Mouse (Mus musculus) heart, embryonic 15.5 days (tissue): ENCODE data around the gene Dapk2. TPM values are rescaled to one million over a fixed set of nuclear protein-coding genes. Genes with fewer than 3 reads are reported as not detected.
A peak's percentile ranks its signal among the peaks of the same experiment; 100 is the strongest.

Source experiments
- ATAC-seq: fragments of 200-750 bp; cut with Nextera tagmentation; replicated peaks from 2 replicates; pipeline ENCODE4 v1.8.0; 2017; ENCODE audit warnings: low read depth, moderate TSS enrichment; ENCODE audit not compliant: insufficient number of reproducible peaks, insufficient read depth, low FRiP score
- H3K27ac ChIP-seq: fragments of 300-500 bp; sonication (generic); 2 replicates; pipeline ENCODE4 v1.5.1; 2015; ENCODE audit warnings: mild to moderate bottlenecking, inconsistent platforms
- H3K27me3 ChIP-seq: fragments of 300-500 bp; sonication (generic); 2 replicates; pipeline ENCODE4 v1.6.1; 2015; ENCODE audit warnings: inconsistent platforms
- H3K36me3 ChIP-seq: fragments of 300-500 bp; sonication (generic); 2 replicates; pipeline ENCODE4 v1.6.1; 2015; ENCODE audit warnings: mild to moderate bottlenecking, inconsistent platforms
- H3K4me1 ChIP-seq: fragments of 300-500 bp; sonication (generic); replicated peaks from 2 replicates; pipeline ENCODE4 v1.6.1; 2015; ENCODE audit warnings: inconsistent platforms
- H3K4me2 ChIP-seq: fragments of 300-500 bp; sonication (generic); 2 replicates; pipeline ENCODE4 v1.6.1; 2015; ENCODE audit warnings: inconsistent platforms, mild to moderate bottlenecking, moderate library complexity
- H3K4me3 ChIP-seq: fragments of 300-500 bp; sonication (generic); 2 replicates; pipeline ENCODE4 v1.5.1; 2015; ENCODE audit warnings: mild to moderate bottlenecking, inconsistent platforms
- H3K9ac ChIP-seq: fragments of 300-500 bp; sonication (generic); 2 replicates; pipeline ENCODE4 v1.6.1; 2015; ENCODE audit warnings: mild to moderate bottlenecking, inconsistent platforms
- H3K9me3 ChIP-seq: fragments of 300-500 bp; sonication (generic); replicated peaks from 2 replicates; pipeline ENCODE4 v1.6.1; 2016; ENCODE audit warnings: inconsistent platforms
- WGBS: fragments of 180-500 bp; shearing (Covaris S2); methylation state at CpG from one replicate; pipeline ENCODE4 v1.1.7; 2015; ENCODE audit warnings: mixed read lengths; 5-methylcytosine and 5-hydroxymethylcytosine counted together
- polyA plus RNA-seq: library from polyadenylated mRNA; unstranded; fragments of >200 nt; fragmentation: Nextera tagmentation; extraction: Ambion mirVana; gene quantifications from 2 replicates; pipeline ENCODE4 v1.2.1, GENCODE M21; 2015

Gene Dapk2
- polyA plus RNA-seq: 5.7 and 6.6 TPM in 2 replicates

DNA sequence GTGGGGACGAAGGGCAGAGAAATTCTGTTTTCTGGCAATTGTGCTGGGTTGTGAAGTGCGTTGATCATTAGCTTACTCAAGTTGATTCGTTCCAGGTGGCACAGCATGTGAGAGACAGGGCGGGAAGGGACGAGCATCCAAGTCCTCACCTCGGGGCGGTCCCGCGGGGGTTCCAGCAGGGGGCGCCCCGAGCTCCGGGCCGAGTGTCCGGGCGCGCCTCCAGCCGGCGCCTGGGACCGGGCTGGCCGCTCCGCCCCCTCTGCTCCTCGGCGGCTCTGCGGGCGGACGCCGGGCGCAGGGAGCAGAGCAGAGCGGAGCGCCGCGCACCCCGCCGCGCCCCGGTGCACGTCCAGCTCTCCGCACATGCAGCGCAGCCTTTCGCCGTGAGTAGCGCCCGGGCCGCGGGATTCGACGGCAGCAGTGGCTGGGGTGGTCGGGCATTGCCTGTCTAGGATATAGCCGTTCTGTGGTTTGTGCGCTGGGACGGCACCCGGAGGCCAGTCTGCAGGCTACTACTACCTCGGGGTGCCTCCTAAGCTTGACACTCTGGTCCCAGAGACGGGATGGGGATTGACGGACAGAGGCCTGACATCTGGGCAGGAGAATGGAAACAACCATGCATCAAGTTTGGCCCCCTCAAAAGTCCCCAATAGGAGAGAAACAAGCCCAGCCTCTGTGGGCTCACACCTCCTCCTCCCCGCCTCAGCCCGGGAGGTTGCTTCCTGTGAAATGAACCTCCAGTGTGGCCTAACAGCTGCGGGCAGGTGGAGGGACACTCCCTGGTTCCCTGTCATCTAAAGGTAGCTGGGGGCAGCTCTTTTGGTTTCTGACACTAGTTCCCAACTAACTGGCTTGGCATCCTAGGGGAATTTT is at the start of gene Dapk2:
Gene Dapk2 (plus strand): TSS at position 266 of the 873 bp plus-strand sequence.
- peak; percentile 77 for ATAC-seq
- Histone ChIP-seq H3K27me3 (peaks cover 24% of the 10 kb centered on the region), H3K9me3 (no peaks in the 10 kb centered on the region), H3K27ac (no peak within 1 kb of the TSS), H3K9ac (peak within 1 kb of the TSS; percentile 62), H3K36me3 (no peaks in the 10 kb centered on the region), H3K4me2 (peak within 1 kb of the TSS; percentile 90), H3K4me1 (peaks cover 12% of the 10 kb centered on the region), H3K4me3 (peak within 1 kb of the TSS; percentile 57)
- WGBS: 2% methylated on average over 46 of the region's 58 CpGs

DNA sequence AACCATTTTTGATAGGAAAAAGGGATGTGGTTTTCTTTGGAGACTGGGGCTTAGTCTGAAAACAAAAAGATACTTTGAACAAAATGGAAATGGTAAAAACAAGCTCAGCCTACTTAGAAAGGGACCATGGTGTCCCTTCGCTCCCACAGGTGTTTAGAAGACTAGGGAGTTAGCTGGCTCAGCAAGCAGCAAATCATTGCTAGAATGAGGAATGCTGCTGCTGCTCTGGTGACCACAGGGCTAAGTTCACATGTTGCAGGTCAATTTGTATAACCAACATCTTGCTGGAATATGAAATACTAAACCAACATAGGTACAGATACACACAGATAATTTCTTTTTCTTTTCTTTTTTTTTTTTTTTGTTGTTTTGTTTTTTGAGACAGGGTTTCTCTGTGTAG is 48.4 kb upstream of the Dapk2 start:
- no peak overlapping the region for H3K27ac ChIP-seq
- H3K9me3 ChIP-seq: no peaks in the 10 kb centered on the region
- H3K4me3 ChIP-seq: no peak overlapping the region
- H3K9ac ChIP-seq: no peak overlapping the region
- WGBS: 97% methylated on average over 1 of the region's 1 CpGs
- peaks cover 33% of the 10 kb centered on the region for H3K36me3 ChIP-seq
- H3K4me1 ChIP-seq: 0 out of 2 replicates have a peak, but pooled peaks cover 2% of the 10 kb centered on the region
- ATAC-seq: no peak
- H3K4me2 ChIP-seq: no peak overlapping the region
- no peaks in the 10 kb centered on the region for H3K27me3 ChIP-seq

DNA sequence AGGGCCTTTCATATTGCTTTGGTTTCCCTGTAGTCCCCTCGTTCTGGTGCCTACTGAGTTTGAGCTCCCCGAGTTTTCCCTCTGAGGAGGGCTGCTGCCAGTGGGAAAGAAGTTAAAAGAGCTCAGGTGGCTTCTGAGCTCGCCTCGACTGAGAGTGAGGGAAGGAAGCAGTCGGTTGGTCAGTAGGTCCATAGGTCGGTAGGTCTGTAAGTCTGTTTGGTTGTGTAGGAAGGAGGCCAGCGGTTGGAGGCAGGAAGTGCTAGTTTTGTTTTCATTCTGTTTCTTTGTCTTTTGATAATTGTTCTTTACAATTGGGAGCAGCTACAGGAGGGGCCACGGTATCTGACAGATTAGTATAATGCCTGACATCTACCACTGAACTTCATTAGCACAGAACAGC is 47.9 kb upstream of the Dapk2 start:
- 0 out of 2 replicates have a peak, but pooled peaks cover 2% of the 10 kb centered on the region for H3K4me1 ChIP-seq
- no peaks in the 10 kb centered on the region for H3K9me3 ChIP-seq
- no peak overlapping the region for H3K4me3 ChIP-seq
- WGBS: 72% methylated on average over 8 of the region's 8 CpGs
- H3K9ac ChIP-seq: no peak overlapping the region
- peaks cover 28% of the 10 kb centered on the region for H3K36me3 ChIP-seq
- H3K4me2 ChIP-seq: no peak overlapping the region
- ATAC-seq: no peak
- H3K27ac ChIP-seq: no peak overlapping the region
- no peaks in the 10 kb centered on the region for H3K27me3 ChIP-seq

DNA sequence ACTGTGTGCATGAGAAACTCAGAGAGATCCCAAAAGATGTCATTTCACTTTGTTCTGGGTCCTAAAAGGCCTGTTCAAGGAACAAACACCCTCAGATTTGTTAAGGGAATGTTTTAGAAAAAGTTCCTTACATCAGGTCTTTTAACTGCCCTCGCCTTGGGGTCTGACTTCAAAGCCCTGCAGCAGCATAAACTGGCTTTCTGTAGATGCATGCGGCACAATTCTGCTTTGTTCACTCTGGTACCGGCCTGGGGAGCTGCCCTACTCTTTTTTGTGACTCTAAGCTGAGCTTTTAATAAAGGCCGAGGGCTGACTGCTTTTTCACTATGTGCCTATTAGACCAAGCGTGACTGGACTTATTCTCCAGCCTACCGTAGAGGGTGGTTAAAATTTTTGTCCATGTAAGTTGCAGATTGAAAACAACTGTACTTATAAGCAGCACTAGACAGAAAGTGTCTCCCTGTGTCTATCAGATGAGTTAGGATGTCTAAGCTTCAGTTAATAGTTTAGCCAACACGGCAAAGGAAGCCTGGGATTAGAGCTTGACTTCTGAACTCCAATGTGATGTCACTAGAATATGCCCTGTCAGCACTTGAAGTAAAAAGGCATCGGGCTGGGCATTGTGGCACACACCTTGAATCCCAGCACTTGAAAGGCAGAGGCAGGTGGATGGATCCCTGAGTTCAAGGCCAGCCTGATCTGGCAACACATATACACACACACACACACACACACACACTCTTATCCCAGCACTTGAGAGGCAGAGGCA is 47.2 kb upstream of the Dapk2 start:
- no peaks in the 10 kb centered on the region for H3K27me3 ChIP-seq
- H3K27ac ChIP-seq: no peak overlapping the region
- 82% methylated on average over 8 of the region's 8 CpGs for WGBS
- H3K4me3 ChIP-seq: no peak overlapping the region
- H3K4me1 ChIP-seq: 0 out of 2 replicates have a peak, but pooled peaks cover 2% of the 10 kb centered on the region
- peaks cover 22% of the 10 kb centered on the region for H3K36me3 ChIP-seq
- no peak for ATAC-seq
- H3K9me3 ChIP-seq: no peaks in the 10 kb centered on the region
- no peak overlapping the region for H3K4me2 ChIP-seq
- no peak overlapping the region for H3K9ac ChIP-seq

DNA sequence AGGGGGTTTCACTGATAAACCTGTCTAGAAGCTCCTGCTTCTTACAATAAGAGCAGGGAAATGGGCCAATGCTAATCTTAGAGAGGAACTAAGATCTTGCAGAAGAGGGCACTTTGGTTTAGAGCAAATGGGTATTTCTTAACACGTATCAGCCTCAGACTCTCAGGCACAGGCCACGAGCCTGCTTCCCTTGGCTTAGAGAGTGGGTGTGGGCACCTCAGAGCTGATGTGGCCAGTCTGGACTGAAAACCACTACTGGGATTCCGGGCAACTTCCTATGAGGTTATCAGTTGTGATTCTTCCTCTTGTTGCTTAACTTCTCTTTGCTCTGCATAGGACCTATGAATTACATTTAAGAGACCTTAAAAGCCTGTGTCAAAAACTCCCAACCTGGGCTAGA is 43.7 kb upstream of the Dapk2 start:
- Histone ChIP-seq H3K4me2 (no peak overlapping the region), H3K4me3 (no peak overlapping the region), H3K4me1 (0 out of 2 replicates have a peak, but pooled peaks cover 2% of the 10 kb centered on the region), H3K9ac (no peak overlapping the region), H3K27me3 (no peaks in the 10 kb centered on the region), H3K36me3 (peaks cover 8% of the 10 kb centered on the region), H3K9me3 (no peaks in the 10 kb centered on the region), H3K27ac (no peak overlapping the region)
- 73% methylated on average over 3 of the region's 3 CpGs for WGBS
- ATAC-seq: no peak

DNA sequence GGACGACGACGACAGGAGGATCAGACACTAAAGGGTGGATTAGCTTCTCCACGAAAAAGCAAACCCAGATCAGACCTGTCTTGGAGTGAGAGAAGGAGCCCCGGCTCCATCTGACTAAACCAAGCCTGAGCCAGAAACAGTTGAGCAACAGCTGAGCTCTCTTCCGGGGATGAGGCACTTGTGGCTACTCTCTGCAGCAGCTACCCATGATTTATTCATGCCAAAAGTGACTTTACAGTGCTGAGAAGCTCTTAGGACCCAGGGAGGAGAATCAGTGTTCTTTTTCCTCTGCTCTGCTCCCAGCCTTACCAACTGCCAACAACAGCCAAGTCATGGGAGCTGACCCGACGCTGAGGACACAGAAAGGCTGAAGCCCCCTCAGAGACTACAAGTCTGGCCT is 41.1 kb upstream of the Dapk2 start:
- Histone ChIP-seq H3K4me2 (no peak overlapping the region), H3K9ac (no peak overlapping the region), H3K27me3 (no peaks in the 10 kb centered on the region), H3K27ac (no peak overlapping the region), H3K9me3 (no peaks in the 10 kb centered on the region), H3K36me3 (peaks cover 8% of the 10 kb centered on the region), H3K4me3 (no peak overlapping the region), H3K4me1 (no peaks in the 10 kb centered on the region)
- no peak for ATAC-seq
- WGBS: 58% methylated on average over 8 of the region's 8 CpGs

DNA sequence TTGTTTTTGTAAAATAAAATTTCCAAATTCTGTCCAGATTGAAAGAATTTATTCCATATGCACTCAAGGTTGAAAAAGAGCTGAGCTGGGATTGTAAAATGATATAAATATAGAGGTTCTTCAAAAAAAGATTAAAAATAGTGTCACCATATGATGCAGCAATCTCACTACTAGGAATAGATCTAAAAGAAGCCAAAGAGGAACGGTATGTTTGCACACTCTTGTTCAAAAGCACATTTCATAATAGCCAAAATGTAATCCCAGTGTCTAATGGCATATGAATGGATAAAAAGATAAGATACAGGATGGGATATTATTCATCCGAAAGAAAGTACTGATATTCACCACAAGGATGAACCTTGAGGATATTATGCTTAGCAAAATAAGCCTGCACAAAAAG is 38.5 kb upstream of the Dapk2 start:
- 83% methylated on average over 2 of the region's 2 CpGs for whole genome bisulfite sequencing
- Histone ChIP-seq H3K4me2 (no peak overlapping the region), H3K27ac (no peak overlapping the region), H3K4me3 (no peak overlapping the region), H3K9me3 (no peaks in the 10 kb centered on the region), H3K4me1 (peaks cover 14% of the 10 kb centered on the region), H3K36me3 (peaks cover 1% of the 10 kb centered on the region), H3K9ac (no peak overlapping the region), H3K27me3 (no peaks in the 10 kb centered on the region)
- ATAC-seq: no peak

DNA sequence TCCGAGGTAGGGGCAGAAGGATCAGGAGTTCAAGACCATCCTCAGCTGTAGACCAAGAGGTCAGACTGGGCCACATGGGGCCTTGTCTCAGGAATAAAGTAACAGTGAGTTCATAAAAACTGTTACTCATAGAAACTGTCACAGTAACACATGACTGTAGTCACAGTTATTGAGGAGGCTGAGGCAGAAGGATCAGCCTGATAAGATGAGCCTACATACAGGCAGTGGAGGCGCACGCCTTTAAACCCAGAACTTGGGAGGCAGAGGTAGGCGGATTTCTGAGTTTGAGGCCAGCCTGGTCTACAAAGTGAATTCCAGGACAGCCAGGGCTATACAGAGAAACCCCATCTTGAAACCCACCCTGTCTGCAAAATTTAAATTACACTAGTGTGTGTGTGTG is 37.9 kb upstream of the Dapk2 start:
- Histone ChIP-seq H3K4me1 (peaks cover 16% of the 10 kb centered on the region), H3K4me2 (no peak overlapping the region), H3K9me3 (no peaks in the 10 kb centered on the region), H3K27ac (no peak overlapping the region), H3K27me3 (no peaks in the 10 kb centered on the region), H3K4me3 (no peak overlapping the region), H3K36me3 (no peaks in the 10 kb centered on the region; the same call in none of the 2 replicates), H3K9ac (no peak overlapping the region)
- WGBS: 90% methylated on average over 4 of the region's 4 CpGs
- ATAC-seq: no peak

DNA sequence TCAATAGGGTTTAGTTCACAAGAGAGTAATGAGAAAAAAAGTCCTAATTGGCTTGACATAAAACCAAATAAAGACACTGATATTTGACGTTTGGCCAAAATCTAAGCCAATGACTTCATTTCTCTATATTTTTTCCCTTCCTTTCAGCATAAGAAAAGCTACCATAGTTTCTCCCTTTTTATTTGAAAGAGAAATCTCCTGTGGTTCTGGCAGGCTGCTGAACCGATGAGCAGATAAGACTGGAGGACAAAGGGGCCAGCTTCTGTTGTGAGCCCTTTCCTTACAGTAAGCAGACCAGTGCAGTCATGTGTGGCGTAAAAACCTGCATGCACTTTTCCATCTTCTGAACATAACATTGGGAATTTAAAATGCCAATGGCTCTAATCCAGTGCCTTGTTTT is 37.1 kb upstream of the Dapk2 start:
- Histone ChIP-seq H3K9ac (no peak overlapping the region), H3K4me3 (no peak overlapping the region), H3K4me1 (peaks cover 25% of the 10 kb centered on the region), H3K27ac (no peak overlapping the region), H3K9me3 (no peaks in the 10 kb centered on the region), H3K27me3 (no peaks in the 10 kb centered on the region), H3K36me3 (no peaks in the 10 kb centered on the region), H3K4me2 (no peak overlapping the region)
- no peak for ATAC-seq
- WGBS: 69% methylated on average over 3 of the region's 3 CpGs

DNA sequence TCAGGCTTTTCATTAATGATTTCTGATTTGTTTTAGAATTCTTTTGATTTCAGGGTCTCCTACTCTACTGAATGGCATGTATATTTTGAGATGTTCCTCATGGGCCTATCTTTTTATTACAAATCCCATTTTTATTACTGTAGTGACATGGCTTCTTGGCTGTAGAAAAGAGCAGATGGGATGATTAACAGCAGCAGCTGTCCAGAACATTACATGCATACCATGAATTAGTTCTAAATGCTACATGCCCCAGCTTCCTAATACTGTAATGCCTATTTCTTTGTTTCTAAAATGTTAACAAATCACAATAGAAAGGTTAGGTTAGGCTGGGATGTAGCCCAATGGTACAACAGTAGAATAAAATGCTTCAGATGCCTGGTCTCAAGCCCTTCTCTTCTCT is 36.6 kb upstream of the Dapk2 start:
- H3K27me3 ChIP-seq: no peaks in the 10 kb centered on the region
- H3K36me3 ChIP-seq: no peaks in the 10 kb centered on the region
- peaks cover 26% of the 10 kb centered on the region for H3K4me1 ChIP-seq
- H3K4me2 ChIP-seq: no peak overlapping the region
- no peak for ATAC-seq
- H3K4me3 ChIP-seq: no peak overlapping the region
- H3K9ac ChIP-seq: no peak overlapping the region
- no peak overlapping the region for H3K27ac ChIP-seq
- H3K9me3 ChIP-seq: no peaks in the 10 kb centered on the region

DNA sequence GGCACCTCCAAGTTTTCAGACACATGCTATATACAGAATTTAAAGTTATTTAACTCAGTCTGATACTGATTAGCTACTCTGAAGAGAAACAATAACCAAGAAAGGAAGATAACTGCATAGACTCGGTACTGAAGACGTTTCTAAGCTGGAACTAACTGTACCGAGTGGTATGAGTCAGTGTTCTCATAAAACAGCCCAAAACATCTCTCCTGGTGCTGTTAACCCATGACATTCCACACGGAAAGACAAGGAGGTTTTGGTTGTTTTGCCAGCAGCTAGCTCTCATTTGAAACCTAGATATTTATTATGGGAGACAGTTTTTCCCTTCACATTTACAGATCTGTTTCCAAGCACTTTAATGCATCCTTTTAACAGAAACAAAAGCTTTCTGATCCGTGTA is 34.4 kb upstream of the Dapk2 start:
- Histone ChIP-seq H3K9me3 (no peaks in the 10 kb centered on the region), H3K4me1 (peaks cover 33% of the 10 kb centered on the region), H3K9ac (peak overlapping the region; percentile 80), H3K4me3 (peak overlapping the region; percentile 82), H3K27ac (peak overlapping the region; percentile 89; the same call in 1 of the 2 replicates), H3K4me2 (peak overlapping the region; percentile 73), H3K27me3 (no peaks in the 10 kb centered on the region), H3K36me3 (no peaks in the 10 kb centered on the region)
- WGBS: 10% methylated on average over 5 of the region's 5 CpGs
- no peak for ATAC-seq
